Mouse (Mus musculus) cerebellum, adult 9-11 months (tissue): ENCODE data around the gene Olfr948.

Experiments
- DNase-seq: peaks from one replicate; pipeline ENCODE4 v3.0.0; 2022

Olfr948 gene

GRCm38 (mm10) chr9:39325945-39326344 lies at the start of gene Olfr948:
Gene Olfr948 (minus strand): TSS chr9:39326045.
- DNase-seq = no peak

- DNase-seq = no peak
These were observed 38.7 kb downstream of the Olfr948 start for GRCm38 (mm10) chr9:39287136-39287535.

GRCm38 (mm10) chr9:39276718-39277117 lies 49.1 kb downstream of the Olfr948 start, which contains the start of gene Olfr945:
Gene Olfr945 (minus strand): TSS chr9:39276818.
- no peak for DNase-seq
